ENCODE assay signal across 11 mouse cellular contexts in the genomic region with DNA sequence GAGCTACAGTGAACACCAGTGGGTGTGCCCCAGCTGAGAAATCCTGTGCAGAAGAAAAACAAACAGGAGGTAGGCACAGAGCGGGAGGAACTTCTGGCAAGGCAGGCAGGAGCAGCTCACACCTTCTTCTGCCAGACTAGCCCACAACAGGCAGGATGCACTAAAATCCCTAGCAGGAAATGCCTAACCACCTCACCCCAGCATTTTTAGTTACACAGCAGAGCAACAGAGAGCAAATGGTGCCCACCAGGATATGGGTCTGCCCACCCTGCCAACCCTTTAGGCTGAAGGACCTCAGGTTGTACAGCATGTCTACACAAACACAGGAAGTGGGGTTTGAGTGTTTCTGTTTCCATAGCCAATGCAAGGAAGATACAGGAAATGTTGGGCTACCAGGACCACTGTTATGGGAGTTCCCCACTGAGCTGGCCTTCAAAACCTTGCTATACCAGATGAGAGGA. TPM values are rescaled to one million over a fixed set of nuclear protein-coding genes. Genes with fewer than 3 reads are reported as not detected.
A peak's percentile ranks its signal among the peaks of the same experiment; 100 is the strongest.
DNase-seq lines count a peak whose midpoint lies in the region; ATAC-seq and TF ChIP-seq lines count a peak whose summit lies in the region.
"Had no signal": no experiment of that assay in that cellular context is flagged by ENCODE, and none has a peak within 500 bp of the region (broad histone marks: within the 10 kb centered on the region; RNA-seq: fewer than 3 reads in every experiment).

No protein-coding gene starts in this region.

- ATAC-seq in heart, postnatal 0 days (ENCODE audit: insufficient read depth, low read depth): no peak
- ATAC-seq in granulocyte monocyte progenitor cell, adult 5-6 weeks (replicated peaks; ENCODE audit: poor library complexity, severe bottlenecking): peak; percentile 71
- ATAC-seq in hindbrain, embryonic 14.5 days (ENCODE audit: low FRiP score): no peak

- no peak for TF ChIP-seq CTCF in heart, postnatal 0 days (IDR thresholded peaks at IDR 0.05; ENCODE audit: low read depth)

- peaks cover 39% of the 10 kb centered on the region for H3K4me1 ChIP-seq in heart, postnatal 0 days (ENCODE audit: control insufficient read depth, insufficient read depth)
- H3K4me1 ChIP-seq in megakaryocyte, embryonic 14.5 days: peaks cover 88% of the 10 kb centered on the region
- peaks cover 18% of the 10 kb centered on the region for H3K4me1 ChIP-seq in hindbrain, embryonic 14.5 days (replicated peaks; ENCODE audit: control insufficient read depth, insufficient read depth, low read length)

- intact Hi-C loops in heart, postnatal 25 days (cut with DNase I): no loop called here

- H3K4me2 ChIP-seq in heart, postnatal 0 days (ENCODE audit: low read depth, low read length): no peak overlapping the region
- no peak overlapping the region for H3K4me2 ChIP-seq in hindbrain, embryonic 14.5 days (replicated peaks)
- H3K4me2 ChIP-seq: hindbrain, embryonic 13.5 days had no signal

- no peak overlapping the region for H3K4me3 ChIP-seq in heart, postnatal 0 days (ENCODE audit: low read depth, low read length)
- peak overlapping the region; percentile 60 for H3K4me3 ChIP-seq in megakaryocyte, embryonic 14.5 days (replicated peaks)
- no peak overlapping the region for H3K4me3 ChIP-seq in hindbrain, embryonic 14.5 days (replicated peaks; ENCODE audit: low read length)
- H3K4me3 ChIP-seq: hindbrain, embryonic 13.5 days; midbrain, embryonic 10.5 days had no signal

- no peak for DNase-seq in heart, postnatal 0 days (ENCODE audit: low spot score)
- DNase-seq in heart, postnatal 25 days (ENCODE audit: low spot score): no peak
- peak; percentile 8 to 12 for DNase-seq in B cell, adult 2 months
- DNase-seq in layer of hippocampus, adult 18-20 months (ENCODE audit: low spot score in 2 of 2): no peak
- DNase-seq in hindbrain, embryonic 14.5 days (ENCODE audit: low spot score): no peak
- no peak for DNase-seq in layer of hippocampus, adult 9-11 months
- DNase-seq: cerebellum, adult 11-12 months had no signal

- H3K27ac ChIP-seq in heart, postnatal 0 days (ENCODE audit: low read depth): peak overlapping the region; percentile 47
- no peak overlapping the region for H3K27ac ChIP-seq in hindbrain, embryonic 14.5 days
- H3K27ac ChIP-seq: hindbrain, embryonic 13.5 days; midbrain, embryonic 10.5 days had no signal

- TF ChIP-seq EP300 in heart, postnatal 0 days (IDR thresholded peaks at IDR 0.05; ENCODE audit: low read depth): no peak

- no peaks in the 10 kb centered on the region for H3K9me3 ChIP-seq in heart, postnatal 0 days (replicated peaks; ENCODE audit: control insufficient read depth, low read length)
- H3K9me3 ChIP-seq in megakaryocyte, embryonic 14.5 days: no peaks in the 10 kb centered on the region
- no peaks in the 10 kb centered on the region for H3K9me3 ChIP-seq in hindbrain, embryonic 14.5 days (ENCODE audit: control insufficient read depth, low read length)
- H3K9me3 ChIP-seq: hindbrain, embryonic 13.5 days; midbrain, embryonic 10.5 days had no signal

- H3K9ac ChIP-seq in heart, postnatal 0 days (replicated peaks; ENCODE audit: low read depth, low read length): no peak overlapping the region
- no peak overlapping the region for H3K9ac ChIP-seq in hindbrain, embryonic 14.5 days
- H3K9ac ChIP-seq: hindbrain, embryonic 13.5 days had no signal

- 0 out of 2 replicates have a peak, but pooled peaks cover 23% of the 10 kb centered on the region for H3K36me3 ChIP-seq in heart, postnatal 0 days (replicated peaks; ENCODE audit: control insufficient read depth, insufficient read depth, low read length)
- peaks cover 66% of the 10 kb centered on the region for H3K36me3 ChIP-seq in megakaryocyte, embryonic 14.5 days (replicated peaks; ENCODE audit: low read length)
- no peaks in the 10 kb centered on the region; the same call in 1 of the 2 replicates for H3K36me3 ChIP-seq in hindbrain, embryonic 14.5 days (replicated peaks; ENCODE audit: control insufficient read depth, insufficient read depth)

- H3K27me3 ChIP-seq in heart, postnatal 0 days (ENCODE audit: control insufficient read depth, insufficient read depth, low read length): no peaks in the 10 kb centered on the region
- no peaks in the 10 kb centered on the region for H3K27me3 ChIP-seq in megakaryocyte, embryonic 14.5 days (replicated peaks)
- no peaks in the 10 kb centered on the region for H3K27me3 ChIP-seq in hindbrain, embryonic 14.5 days (ENCODE audit: control insufficient read depth, insufficient read depth, low read length)
- H3K27me3 ChIP-seq: hindbrain, embryonic 13.5 days had no signal

- 83% methylated on average over 1 of the region's 1 CpGs for WGBS in heart, postnatal 0 days
- WGBS in hindbrain, embryonic 14.5 days: 84% methylated on average over 1 of the region's 1 CpGs

RNA-seq across cellular contexts. Expression of a gene that starts 4.2 kb away (rescaled TPM):
- total RNA-seq in heart, postnatal 0 days (2014; rRNA removed; ENCODE audit: low replicate concordance): 48.3 and 53.6 TPM in 2 replicates
- 45.5 and 49.6 TPM in 2 replicates for polyA plus RNA-seq in heart, postnatal 0 days (2015; fragmentation: Nextera tagmentation; extraction: Ambion mirVana)
- total RNA-seq in heart, postnatal 25 days (2021): 10 to 100 TPM; 40.2 to 40.7 TPM
- 57.8 and 60.9 TPM in 2 replicates for total RNA-seq in granulocyte monocyte progenitor cell, adult 5-6 weeks (2014; fragmentation: Nextera tagmentation)
- total RNA-seq in granulocyte monocyte progenitor cell, adult 5-6 weeks (2017): 51.2 and 63.4 TPM in 2 replicates
- 69.4 and 73.5 TPM in 2 replicates for polyA plus RNA-seq in megakaryocyte, embryonic 14.5 days (2012; ENCODE audit: insufficient read depth, low replicate concordance)
- total RNA-seq in layer of hippocampus, adult 18-20 months (2021): 10 to 100 TPM; 29.0 to 32.0 TPM
- 46.4 and 50.2 TPM in 2 replicates for polyA plus RNA-seq in hindbrain, embryonic 14.5 days (2014; fragmentation: Nextera tagmentation; extraction: Ambion mirVana)

RNA-seq across cellular contexts. Expression of a gene that starts 39.0 kb away (rescaled TPM):
- 29.4 and 31.4 TPM in 2 replicates for total RNA-seq in heart, postnatal 0 days (2014; rRNA removed; ENCODE audit: low replicate concordance)
- 6.4 and 9.0 TPM in 2 replicates for polyA plus RNA-seq in heart, postnatal 0 days (2015; fragmentation: Nextera tagmentation; extraction: Ambion mirVana)
- 10 to 100 TPM; 39.7 to 53.5 TPM for total RNA-seq in heart, postnatal 25 days (2021)
- not detected in 2 replicates for total RNA-seq in granulocyte monocyte progenitor cell, adult 5-6 weeks (2014; fragmentation: Nextera tagmentation)
- not detected in 2 replicates for total RNA-seq in granulocyte monocyte progenitor cell, adult 5-6 weeks (2017)
- 0.07 and 3.6 TPM in 2 replicates for polyA plus RNA-seq in megakaryocyte, embryonic 14.5 days (2012; ENCODE audit: insufficient read depth, low replicate concordance)
- 100 to 1,000 TPM; 130 to 133 TPM for total RNA-seq in layer of hippocampus, adult 18-20 months (2021)
- polyA plus RNA-seq in hindbrain, embryonic 14.5 days (2014; fragmentation: Nextera tagmentation; extraction: Ambion mirVana): 133 and 142 TPM in 2 replicates

Comparison
In these comparisons a context has a peak if more than half of its experiments do, and no peak if none do; other contexts are left out.
1. DNase-seq: peak in B cell, adult 2 months (2 of 2); none in heart, postnatal 0 days (single experiment), heart, postnatal 25 days (single experiment), layer of hippocampus, adult 18-20 months (0 of 2), hindbrain, embryonic 14.5 days (single experiment) and layer of hippocampus, adult 9-11 months (single experiment).
2. RNA of a gene that starts 39.0 kb away (total RNA-seq): 130 to 133 TPM in layer of hippocampus, adult 18-20 months, 39.7 to 53.5 TPM in heart, postnatal 25 days and 29.4 to 31.4 TPM in heart, postnatal 0 days; not detected in granulocyte monocyte progenitor cell, adult 5-6 weeks; every median in the first group is over 10 times any median in the second.